Mouse (Mus musculus) limb, embryonic 13.5 days (tissue): ENCODE data around the gene Akap13. TPM values are rescaled to one million over a fixed set of nuclear protein-coding genes. Genes with fewer than 3 reads are reported as not detected.
"Not testable (repeated sequence)": the region's sequence is repeated elsewhere in the genome, so short reads cannot be mapped to it uniquely, and the experiment has no call there.

Source experiments
- ATAC-seq: fragments of 200-750 bp; cut with Nextera tagmentation; 2 replicates; pipeline ENCODE4 v1.8.0; 2017; ENCODE audit warnings: low read depth, moderate number of reproducible peaks, moderate TSS enrichment; ENCODE audit not compliant: low FRiP score
- H3K27ac ChIP-seq: fragments of 300-500 bp; sonication (generic); 2 replicates; pipeline ENCODE4 v1.5.1; 2015; ENCODE audit warnings: inconsistent platforms, mild to moderate bottlenecking, moderate library complexity
- H3K27me3 ChIP-seq: fragments of 300-500 bp; sonication (generic); 2 replicates; pipeline ENCODE4 v1.6.1; 2015; ENCODE audit warnings: mild to moderate bottlenecking, inconsistent platforms
- H3K36me3 ChIP-seq: fragments of 300-500 bp; sonication (generic); 2 replicates; pipeline ENCODE4 v1.6.1; 2015; ENCODE audit warnings: inconsistent platforms, mild to moderate bottlenecking, moderate library complexity
- H3K4me1 ChIP-seq: fragments of 300-500 bp; sonication (generic); 2 replicates; pipeline ENCODE4 v1.6.1; 2015; ENCODE audit warnings: inconsistent platforms
- H3K4me2 ChIP-seq: fragments of 300-500 bp; sonication (generic); replicated peaks from 2 replicates; pipeline ENCODE4 v1.6.1; 2015; ENCODE audit warnings: inconsistent platforms, mild to moderate bottlenecking, moderate library complexity
- H3K4me3 ChIP-seq: fragments of 300-500 bp; sonication (generic); 2 replicates; pipeline ENCODE4 v1.5.1; 2015; ENCODE audit warnings: moderate library complexity, mild to moderate bottlenecking, inconsistent platforms
- H3K9ac ChIP-seq: fragments of 300-500 bp; sonication (generic); 2 replicates; pipeline ENCODE4 v1.6.1; 2015; ENCODE audit warnings: mild to moderate bottlenecking, inconsistent platforms
- H3K9me3 ChIP-seq: fragments of 300-500 bp; sonication (generic); 2 replicates; pipeline ENCODE4 v1.6.1; 2016; ENCODE audit warnings: inconsistent platforms
- WGBS: fragments of 180-500 bp; shearing (Covaris S2); methylation state at CpG from one replicate; pipeline ENCODE4 v1.1.7; 2015; 5-methylcytosine and 5-hydroxymethylcytosine counted together
- polyA plus RNA-seq: library from polyadenylated mRNA; unstranded; fragments of >200 nt; fragmentation: Nextera tagmentation; extraction: Ambion mirVana; gene quantifications from 2 replicates; pipeline ENCODE4 v1.2.1, GENCODE M21; 2015

Gene Akap13
- polyA plus RNA-seq, 1 experiment from 2014 or later = 39.6 TPM

- H3K27ac ChIP-seq = no peak overlapping the region
- H3K4me1 ChIP-seq = peaks cover 6% of the 10 kb centered on the region; the same call in 1 of the 2 replicates
- no peak for ATAC-seq
- no peak overlapping the region for H3K4me2 ChIP-seq
- peaks cover 47% of the 10 kb centered on the region for H3K36me3 ChIP-seq
- H3K9me3 ChIP-seq = no peaks in the 10 kb centered on the region
- no peak overlapping the region for H3K4me3 ChIP-seq
- H3K27me3 ChIP-seq = no peaks in the 10 kb centered on the region
- H3K9ac ChIP-seq = no peak overlapping the region
Observed at GRCm38 (mm10) chr7:75612683-75613053, 157.3 kb downstream of the Akap13 start.

GRCm38 (mm10) chr7:75613240-75613639 lies 157.9 kb downstream of the Akap13 start:
- no peaks in the 10 kb centered on the region for H3K27me3 ChIP-seq
- WGBS = 53% methylated on average over 5 of the region's 5 CpGs
- H3K4me3 ChIP-seq = no peak overlapping the region
- H3K9ac ChIP-seq = no peak overlapping the region
- no peak for ATAC-seq
- H3K36me3 ChIP-seq = peaks cover 47% of the 10 kb centered on the region
- H3K4me1 ChIP-seq = peaks cover 6% of the 10 kb centered on the region; the same call in 1 of the 2 replicates
- H3K9me3 ChIP-seq = no peaks in the 10 kb centered on the region
- no peak overlapping the region for H3K27ac ChIP-seq
- no peak overlapping the region for H3K4me2 ChIP-seq

GRCm38 (mm10) chr7:75614826-75615225 lies 159.5 kb downstream of the Akap13 start:
- Histone ChIP-seq H3K4me1 (peaks cover 6% of the 10 kb centered on the region; the same call in 1 of the 2 replicates), H3K9me3 (no peaks in the 10 kb centered on the region), H3K9ac (no peak overlapping the region), H3K27ac (no peak overlapping the region), H3K4me2 (no peak overlapping the region), H3K36me3 (peaks cover 31% of the 10 kb centered on the region), H3K27me3 (no peaks in the 10 kb centered on the region), H3K4me3 (no peak overlapping the region)
- no peak for ATAC-seq
- 94% methylated on average over 8 of the region's 8 CpGs for WGBS

GRCm38 (mm10) chr7:75617246-75617645 lies 161.9 kb downstream of the Akap13 start:
- H3K27me3 ChIP-seq, H3K4me2 ChIP-seq, H3K4me3 ChIP-seq, ATAC-seq, H3K9me3 ChIP-seq, H3K27ac ChIP-seq, H3K4me1 ChIP-seq, H3K9ac ChIP-seq: not testable (repeated sequence)
- 95% methylated on average over 4 of the region's 4 CpGs for WGBS
- H3K36me3 ChIP-seq = peaks cover 14% of the 10 kb centered on the region; the same call in 1 of the 2 replicates

- Histone ChIP-seq H3K9ac (no peak overlapping the region), H3K4me3 (no peak overlapping the region), H3K27ac (no peak overlapping the region), H3K36me3 (peaks cover 14% of the 10 kb centered on the region; the same call in 1 of the 2 replicates), H3K4me2 (no peak overlapping the region), H3K9me3 (no peaks in the 10 kb centered on the region), H3K4me1 (no peaks in the 10 kb centered on the region), H3K27me3 (no peaks in the 10 kb centered on the region)
- 85% methylated on average over 3 of the region's 3 CpGs for WGBS
- no peak for ATAC-seq
Observed at GRCm38 (mm10) chr7:75618699-75619098, 163.4 kb downstream of the Akap13 start.

- ATAC-seq = no peak
- H3K9me3 ChIP-seq = no peaks in the 10 kb centered on the region
- H3K4me2 ChIP-seq = no peak overlapping the region
- H3K4me3 ChIP-seq = no peak overlapping the region
- H3K27me3 ChIP-seq = no peaks in the 10 kb centered on the region
- H3K36me3 ChIP-seq = peaks cover 14% of the 10 kb centered on the region; the same call in 1 of the 2 replicates
- no peak overlapping the region for H3K27ac ChIP-seq
- H3K9ac ChIP-seq = no peak overlapping the region
- 63% methylated on average over 6 of the region's 6 CpGs for WGBS
- no peaks in the 10 kb centered on the region for H3K4me1 ChIP-seq
Observed at GRCm38 (mm10) chr7:75619875-75620274, 164.5 kb downstream of the Akap13 start.

- H3K4me2 ChIP-seq = no peak overlapping the region
- H3K4me3 ChIP-seq = no peak overlapping the region
- no peaks in the 10 kb centered on the region for H3K9me3 ChIP-seq
- H3K9ac ChIP-seq = no peak overlapping the region
- H3K36me3 ChIP-seq = peaks cover 14% of the 10 kb centered on the region; the same call in 1 of the 2 replicates
- WGBS = 80% methylated on average over 3 of the region's 3 CpGs
- H3K4me1 ChIP-seq = no peaks in the 10 kb centered on the region
- ATAC-seq = no peak
- no peaks in the 10 kb centered on the region for H3K27me3 ChIP-seq
- no peak overlapping the region for H3K27ac ChIP-seq
Observed at GRCm38 (mm10) chr7:75620395-75620960, 165.1 kb downstream of the Akap13 start.

- H3K36me3 ChIP-seq = peaks cover 14% of the 10 kb centered on the region; the same call in 1 of the 2 replicates
- no peak overlapping the region for H3K9ac ChIP-seq
- H3K4me2 ChIP-seq = no peak overlapping the region
- no peak for ATAC-seq
- no peaks in the 10 kb centered on the region for H3K27me3 ChIP-seq
- no peak overlapping the region for H3K27ac ChIP-seq
- H3K9me3 ChIP-seq = no peaks in the 10 kb centered on the region
- WGBS = 59% methylated on average over 4 of the region's 4 CpGs
- no peak overlapping the region for H3K4me3 ChIP-seq
- H3K4me1 ChIP-seq = no peaks in the 10 kb centered on the region
Observed at GRCm38 (mm10) chr7:75620976-75621375, 165.6 kb downstream of the Akap13 start.

GRCm38 (mm10) chr7:75627831-75628230 lies 172.5 kb downstream of the Akap13 start:
- H3K4me3 ChIP-seq = no peak overlapping the region
- WGBS = 46% methylated on average over 2 of the region's 2 CpGs
- no peaks in the 10 kb centered on the region for H3K27me3 ChIP-seq
- no peaks in the 10 kb centered on the region for H3K9me3 ChIP-seq
- no peak for ATAC-seq
- H3K4me1 ChIP-seq = peaks cover 13% of the 10 kb centered on the region
- H3K4me2 ChIP-seq = no peak overlapping the region
- no peak overlapping the region for H3K9ac ChIP-seq
- no peak overlapping the region; the same call in 1 of the 2 replicates for H3K27ac ChIP-seq
- no peaks in the 10 kb centered on the region for H3K36me3 ChIP-seq

GRCm38 (mm10) chr7:75629669-75630068 lies 174.3 kb downstream of the Akap13 start:
- no peak overlapping the region for H3K4me2 ChIP-seq
- H3K4me1 ChIP-seq = peaks cover 20% of the 10 kb centered on the region
- H3K36me3 ChIP-seq = no peaks in the 10 kb centered on the region
- no peak overlapping the region for H3K27ac ChIP-seq
- 67% methylated on average over 4 of the region's 4 CpGs for WGBS
- H3K9ac ChIP-seq = no peak overlapping the region
- no peaks in the 10 kb centered on the region for H3K27me3 ChIP-seq
- H3K4me3 ChIP-seq = no peak overlapping the region
- no peaks in the 10 kb centered on the region for H3K9me3 ChIP-seq
- ATAC-seq = no peak

GRCm38 (mm10) chr7:75632941-75633340 lies 177.6 kb downstream of the Akap13 start:
- H3K9ac ChIP-seq = no peak overlapping the region
- no peak overlapping the region for H3K4me2 ChIP-seq
- H3K4me1 ChIP-seq = peaks cover 15% of the 10 kb centered on the region
- no peaks in the 10 kb centered on the region for H3K9me3 ChIP-seq
- H3K27me3 ChIP-seq = no peaks in the 10 kb centered on the region
- ATAC-seq = no peak
- H3K27ac ChIP-seq = no peak overlapping the region
- no peaks in the 10 kb centered on the region for H3K36me3 ChIP-seq
- 71% methylated on average over 3 of the region's 3 CpGs for WGBS
- H3K4me3 ChIP-seq = no peak overlapping the region

GRCm38 (mm10) chr7:75633393-75633792 lies 178.1 kb downstream of the Akap13 start:
- Histone ChIP-seq H3K9me3 (no peaks in the 10 kb centered on the region), H3K4me1 (peaks cover 15% of the 10 kb centered on the region), H3K36me3 (no peaks in the 10 kb centered on the region), H3K4me2 (no peak overlapping the region), H3K4me3 (no peak overlapping the region), H3K27ac (no peak overlapping the region), H3K9ac (no peak overlapping the region), H3K27me3 (no peaks in the 10 kb centered on the region)
- no peak for ATAC-seq

- no peaks in the 10 kb centered on the region for H3K27me3 ChIP-seq
- ATAC-seq = no peak
- no peak overlapping the region for H3K4me2 ChIP-seq
- no peak overlapping the region for H3K27ac ChIP-seq
- 65% methylated on average over 7 of the region's 7 CpGs for WGBS
- peaks cover 15% of the 10 kb centered on the region for H3K4me1 ChIP-seq
- H3K9ac ChIP-seq = no peak overlapping the region
- no peaks in the 10 kb centered on the region for H3K36me3 ChIP-seq
- H3K9me3 ChIP-seq = no peaks in the 10 kb centered on the region
- no peak overlapping the region for H3K4me3 ChIP-seq
Observed at GRCm38 (mm10) chr7:75633807-75634526, 178.6 kb downstream of the Akap13 start.
